Mouse (Mus musculus): ENCODE measurements around the gene Wdr63. TPM values are rescaled to one million over a fixed set of nuclear protein-coding genes. Genes with fewer than 3 reads are reported as not detected.
"Not testable (repeated sequence)": the region's sequence is repeated elsewhere in the genome, so short reads cannot be mapped to it uniquely, and the experiment has no call there.

The Wdr63 gene
- polyA plus RNA-seq, 1 experiment from 2014 or later: 0.31 TPM

DNA sequence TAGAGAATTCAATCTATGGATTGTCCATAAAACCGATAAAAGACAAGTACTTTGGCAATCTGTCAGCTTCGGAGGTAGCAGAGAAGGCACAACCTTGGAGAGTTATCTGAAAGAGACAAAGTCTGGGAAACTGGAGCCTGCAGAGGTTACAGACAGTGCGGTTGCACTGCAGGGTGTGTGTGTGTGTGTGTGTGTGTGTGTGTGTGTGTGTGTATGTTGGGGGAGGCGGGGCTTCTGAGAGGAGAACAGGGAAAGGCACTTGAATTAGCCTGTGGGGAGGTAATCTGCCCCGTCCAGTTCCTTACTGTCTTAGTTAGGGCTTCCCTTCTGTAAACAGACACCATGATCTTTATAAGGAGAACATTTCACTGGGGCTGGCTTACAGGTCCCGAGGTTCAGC, 100.1 kb downstream of the Wdr63 start:
- Histone ChIP-seq H3K36me3 (ENCODE audit: insufficient read depth, low read length) (peaks cover 17% of the 10 kb centered on the region), H3K27ac (ENCODE audit: low read length) (no peak overlapping the region), H3K27me3 (ENCODE audit: insufficient read depth, low read length) (no peaks in the 10 kb centered on the region), H3K9me3 (ENCODE audit: low read length) (no peaks in the 10 kb centered on the region), H3K4me2 (replicated peaks; ENCODE audit: low read depth, low read length) (no peak overlapping the region), H3K9ac (replicated peaks; ENCODE audit: low read length) (no peak overlapping the region), H3K4me1 (ENCODE audit: insufficient read depth, low read length) (peaks cover 14% of the 10 kb centered on the region), H3K4me3 (ENCODE audit: low read length) (no peak overlapping the region)
- ATAC-seq (ENCODE audit: low FRiP score, low TSS enrichment): no peak
- 82% methylated on average over 6 of the region's 6 CpGs for WGBS

DNA sequence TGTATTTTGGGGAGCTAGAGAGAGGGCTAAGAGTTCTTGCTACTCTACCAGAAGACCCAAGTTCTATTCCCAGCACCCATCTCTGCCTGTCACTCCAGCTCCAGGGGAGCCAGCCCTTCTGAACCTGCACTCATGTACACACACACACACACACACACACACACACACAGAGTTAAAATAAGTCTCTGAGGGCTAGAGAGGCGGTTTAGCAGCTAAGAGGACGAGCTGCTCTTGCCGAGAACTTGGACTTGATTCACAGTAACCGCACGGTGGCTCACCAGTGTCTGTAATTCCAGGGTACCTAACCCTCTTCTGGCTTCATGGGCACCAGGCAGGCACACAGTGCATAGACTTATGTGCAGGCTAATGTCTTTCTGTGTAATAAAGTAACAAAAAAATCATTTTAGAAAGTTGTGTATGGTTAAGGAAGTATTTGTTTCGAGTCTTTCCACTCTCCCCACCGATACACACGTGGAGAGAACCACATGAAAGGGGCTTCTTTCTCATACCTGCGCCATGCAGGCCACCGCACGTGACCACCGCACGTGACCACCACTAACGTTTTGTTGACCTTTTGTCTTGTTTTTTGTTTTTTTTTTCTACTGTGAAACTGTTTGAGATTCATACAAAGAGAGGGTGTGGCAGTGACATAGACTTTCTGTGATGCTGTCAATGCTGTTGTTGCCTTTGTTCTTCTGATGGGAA, 103.4 kb downstream of the Wdr63 start:
- WGBS: 92% methylated on average over 14 of the region's 14 CpGs
- 0 out of 2 replicates have a peak, but pooled peaks cover 3% of the 10 kb centered on the region for H3K9me3 ChIP-seq (ENCODE audit: low read length)

DNA sequence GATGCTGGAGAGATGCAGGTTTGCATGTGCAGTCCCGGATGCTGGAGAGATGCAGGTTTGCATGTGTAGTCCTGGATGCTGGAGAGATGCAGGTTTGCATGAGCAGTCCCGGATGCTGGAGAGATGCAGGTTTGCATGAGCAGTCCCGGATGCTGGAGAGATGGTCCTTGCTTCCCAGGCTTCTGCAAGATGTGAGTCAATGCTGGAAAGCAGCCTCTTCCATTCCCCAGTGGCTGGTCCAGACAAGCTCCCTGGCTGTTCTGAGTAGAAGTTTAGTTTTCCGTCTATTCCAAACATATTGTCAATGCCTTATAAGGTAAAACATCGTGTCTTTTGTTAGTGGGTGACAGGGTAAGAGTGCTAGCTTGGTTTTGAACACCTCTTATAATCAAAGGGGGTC, 111.4 kb downstream of the Wdr63 start:
- not testable (repeated sequence) for H3K4me3 ChIP-seq (ENCODE audit: low read length); H3K9me3 ChIP-seq (ENCODE audit: low read length); H3K9ac ChIP-seq (replicated peaks; ENCODE audit: low read length); H3K27ac ChIP-seq (ENCODE audit: low read length); ATAC-seq (ENCODE audit: low FRiP score, low TSS enrichment); H3K4me2 ChIP-seq (replicated peaks; ENCODE audit: low read depth, low read length); H3K27me3 ChIP-seq (ENCODE audit: insufficient read depth, low read length)
- Histone ChIP-seq H3K4me1 (ENCODE audit: insufficient read depth, low read length) (peaks cover 15% of the 10 kb centered on the region), H3K36me3 (ENCODE audit: insufficient read depth, low read length) (peaks cover 21% of the 10 kb centered on the region)
- 76% methylated on average over 4 of the region's 5 CpGs for WGBS

More for the DNA sequence above, 103.4 kb downstream of the Wdr63 start:
- peaks cover 6% of the 10 kb centered on the region; the same call in 1 of the 2 replicates for H3K4me1 ChIP-seq (ENCODE audit: insufficient read depth, low read length)
- no peaks in the 10 kb centered on the region for H3K27me3 ChIP-seq (ENCODE audit: insufficient read depth, low read length)
- H3K27ac ChIP-seq (ENCODE audit: low read length): no peak overlapping the region
- H3K4me3 ChIP-seq (ENCODE audit: low read length): no peak overlapping the region
- H3K4me2 ChIP-seq (replicated peaks; ENCODE audit: low read depth, low read length): no peak overlapping the region
- ATAC-seq (ENCODE audit: low FRiP score, low TSS enrichment): no peak
- H3K36me3 ChIP-seq (ENCODE audit: insufficient read depth, low read length): peaks cover 41% of the 10 kb centered on the region
- H3K9ac ChIP-seq (replicated peaks; ENCODE audit: low read length): no peak overlapping the region

GRCm38 (mm10) chr3:145995489-145995888, 112.4 kb downstream of the Wdr63 start:
- WGBS: 80% methylated on average over 5 of the region's 5 CpGs
- peaks cover 12% of the 10 kb centered on the region; the same call in 1 of the 2 replicates for H3K36me3 ChIP-seq (ENCODE audit: insufficient read depth, low read length)
- peaks cover 20% of the 10 kb centered on the region for H3K4me1 ChIP-seq (ENCODE audit: insufficient read depth, low read length)
- H3K4me2 ChIP-seq (replicated peaks; ENCODE audit: low read depth, low read length): no peak overlapping the region
- no peak overlapping the region for H3K4me3 ChIP-seq (ENCODE audit: low read length)
- H3K27ac ChIP-seq (ENCODE audit: low read length): no peak overlapping the region
- no peak overlapping the region for H3K9ac ChIP-seq (replicated peaks; ENCODE audit: low read length)
- H3K9me3 ChIP-seq (ENCODE audit: low read length): no peaks in the 10 kb centered on the region
- no peaks in the 10 kb centered on the region for H3K27me3 ChIP-seq (ENCODE audit: insufficient read depth, low read length)
- no peak for ATAC-seq (ENCODE audit: low FRiP score, low TSS enrichment)

DNA sequence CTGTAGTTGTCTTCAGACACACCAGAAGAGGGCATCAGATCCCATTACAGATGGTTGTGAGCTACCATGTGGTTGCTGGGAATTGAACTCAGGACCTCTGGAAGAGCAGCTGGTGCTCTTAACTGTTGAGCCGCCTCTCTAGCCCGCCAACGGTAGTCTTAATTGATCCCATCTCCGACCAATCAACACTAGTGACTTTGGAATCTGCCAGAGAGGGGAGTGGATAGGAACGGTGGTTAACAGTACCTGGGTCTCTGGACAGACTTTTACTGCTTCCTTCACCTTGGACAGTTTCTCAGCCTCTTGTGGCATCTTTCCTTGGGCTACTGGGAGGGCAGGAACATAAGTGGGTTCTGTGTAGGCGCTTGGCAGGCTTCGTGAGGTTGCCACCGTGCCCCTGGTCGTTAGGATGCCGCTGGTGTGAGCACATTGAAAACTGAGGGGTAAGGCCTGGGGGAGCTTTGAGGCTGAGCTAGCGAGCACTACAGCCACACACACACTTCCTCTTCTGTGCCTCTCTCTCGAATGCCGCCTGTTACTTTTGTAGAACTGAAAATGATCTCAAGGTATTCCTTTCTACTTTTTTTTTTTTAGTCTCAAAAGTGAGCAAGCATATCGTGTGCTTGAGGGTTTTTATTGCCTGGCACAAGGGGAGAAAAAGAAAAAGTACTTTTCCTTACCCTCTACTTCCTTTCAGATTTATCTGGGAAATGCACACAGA, 114.3 kb downstream of the Wdr63 start:
- WGBS: 77% methylated on average over 14 of the region's 14 CpGs
- Histone ChIP-seq H3K36me3 (ENCODE audit: insufficient read depth, low read length) (peaks cover 3% of the 10 kb centered on the region; the same call in 1 of the 2 replicates), H3K9me3 (ENCODE audit: low read length) (no peaks in the 10 kb centered on the region)

DNA sequence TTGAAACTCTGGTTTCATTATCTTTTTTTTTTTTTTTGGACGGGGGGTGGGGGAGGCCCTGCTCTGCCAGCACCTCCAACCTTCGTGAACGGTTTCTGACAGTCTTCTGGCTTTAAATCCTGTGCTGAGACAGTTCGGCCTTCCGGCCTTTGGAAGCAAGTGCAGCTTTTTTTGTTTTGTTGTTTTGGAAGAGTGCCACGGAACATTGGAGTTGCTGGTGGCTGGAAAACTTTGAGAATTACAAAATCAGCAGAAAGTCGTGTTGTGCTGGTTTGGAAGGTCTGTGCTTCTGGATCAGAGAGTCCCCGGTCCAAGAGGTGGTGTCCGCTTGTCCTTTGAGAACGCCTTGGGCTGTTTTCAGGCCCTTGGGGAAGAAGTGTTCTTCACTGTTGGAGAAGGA, 115.1 kb downstream of the Wdr63 start:
- H3K9me3 ChIP-seq (ENCODE audit: low read length): no peaks in the 10 kb centered on the region
- H3K4me1 ChIP-seq (ENCODE audit: insufficient read depth, low read length): peaks cover 34% of the 10 kb centered on the region
- no peaks in the 10 kb centered on the region for H3K27me3 ChIP-seq (ENCODE audit: insufficient read depth, low read length)
- no peak overlapping the region for H3K27ac ChIP-seq (ENCODE audit: low read length)
- WGBS: 61% methylated on average over 10 of the region's 10 CpGs
- H3K4me3 ChIP-seq (ENCODE audit: low read length): no peak overlapping the region
- H3K4me2 ChIP-seq (replicated peaks; ENCODE audit: low read depth, low read length): no peak overlapping the region
- ATAC-seq (ENCODE audit: low FRiP score, low TSS enrichment): no peak
- no peaks in the 10 kb centered on the region; the same call in 1 of the 2 replicates for H3K36me3 ChIP-seq (ENCODE audit: insufficient read depth, low read length)
- no peak overlapping the region for H3K9ac ChIP-seq (replicated peaks; ENCODE audit: low read length)

More for the DNA sequence above, 114.3 kb downstream of the Wdr63 start:
- Histone ChIP-seq H3K4me3 (ENCODE audit: low read length) (no peak overlapping the region), H3K27ac (ENCODE audit: low read length) (no peak overlapping the region), H3K9ac (replicated peaks; ENCODE audit: low read length) (no peak overlapping the region), H3K4me1 (ENCODE audit: insufficient read depth, low read length) (peaks cover 30% of the 10 kb centered on the region), H3K4me2 (replicated peaks; ENCODE audit: low read depth, low read length) (no peak overlapping the region), H3K27me3 (ENCODE audit: insufficient read depth, low read length) (no peaks in the 10 kb centered on the region)
- ATAC-seq (ENCODE audit: low FRiP score, low TSS enrichment): no peak

- H3K4me1 ChIP-seq (ENCODE audit: insufficient read depth, low read length): peaks cover 34% of the 10 kb centered on the region
- WGBS: 79% methylated on average over 10 of the region's 10 CpGs
- H3K9me3 ChIP-seq (ENCODE audit: low read length): no peaks in the 10 kb centered on the region
- no peak for ATAC-seq (ENCODE audit: low FRiP score, low TSS enrichment)
- H3K27ac ChIP-seq (ENCODE audit: low read length): no peak overlapping the region
- H3K36me3 ChIP-seq (ENCODE audit: insufficient read depth, low read length): no peaks in the 10 kb centered on the region; the same call in 1 of the 2 replicates
- H3K4me2 ChIP-seq (replicated peaks; ENCODE audit: low read depth, low read length): 0 out of 2 replicates have a peak overlapping the region, but pooled peaks have one; percentile 10
- H3K9ac ChIP-seq (replicated peaks; ENCODE audit: low read length): no peak overlapping the region
- H3K4me3 ChIP-seq (ENCODE audit: low read length): no peak overlapping the region
- no peaks in the 10 kb centered on the region for H3K27me3 ChIP-seq (ENCODE audit: insufficient read depth, low read length)
Observed at GRCm38 (mm10) chr3:145991976-145992730, 115.8 kb downstream of the Wdr63 start.

GRCm38 (mm10) chr3:145991130-145991529, 116.8 kb downstream of the Wdr63 start:
- H3K4me1 ChIP-seq (ENCODE audit: insufficient read depth, low read length): peaks cover 38% of the 10 kb centered on the region
- H3K4me2 ChIP-seq (replicated peaks; ENCODE audit: low read depth, low read length): peak overlapping the region; percentile 22; the same call in 1 of the 2 replicates
- H3K27me3 ChIP-seq (ENCODE audit: insufficient read depth, low read length): peaks cover 7% of the 10 kb centered on the region; the same call in 1 of the 2 replicates
- no peak for ATAC-seq (ENCODE audit: low FRiP score, low TSS enrichment)
- H3K36me3 ChIP-seq (ENCODE audit: insufficient read depth, low read length): no peaks in the 10 kb centered on the region; the same call in 1 of the 2 replicates
- WGBS: 75% methylated on average over 13 of the region's 13 CpGs
- H3K9me3 ChIP-seq (ENCODE audit: low read length): no peaks in the 10 kb centered on the region
- H3K27ac ChIP-seq (ENCODE audit: low read length): no peak overlapping the region
- H3K4me3 ChIP-seq (ENCODE audit: low read length): no peak overlapping the region
- H3K9ac ChIP-seq (replicated peaks; ENCODE audit: low read length): no peak overlapping the region

Data from kidney, embryonic 16.5 days (tissue).